Mouse (Mus musculus) small intestine, adult 10 weeks (tissue): ENCODE data around the gene Foxj2. TPM values are rescaled to one million over a fixed set of nuclear protein-coding genes. Genes with fewer than 3 reads are reported as not detected.

Source experiments
- polyA plus RNA-seq: library from polyadenylated mRNA; stranded (reverse); fragments of 350-450 nt; fragmentation: Illumina TruSeq; extraction: RNeasy Lipid Tissue Mini Kit (QIAGEN cat#74804); gene quantifications from one replicate; pipeline ENCODE4 v1.2.3, GENCODE M21; 2014; ENCODE audit warnings: low replicate concordance

The Foxj2 gene
- 9.9 TPM for polyA plus RNA-seq

GRCm38 (mm10) chr6:122819306-122820070, at the start of gene Foxj2:
Gene Foxj2, plus strand, starts transcription at chr6:122819914.

GRCm38 (mm10) chr6:122801301-122801800, 18.4 kb upstream of the Foxj2 start, which contains the start of gene Slc2a3:
Gene Slc2a3, minus strand, starts transcription at chr6:122801640.

GRCm38 (mm10) chr6:122855955-122856354, 36.2 kb downstream of the Foxj2 start, which contains the start of gene C3ar1:
Gene C3ar1, minus strand, starts transcription at chr6:122856161.

GRCm38 (mm10) chr6:122873871-122874719, 54.4 kb downstream of the Foxj2 start, which contains the start of gene Necap1:
Gene Necap1, plus strand, starts transcription at chr6:122874474.

Other genes with a start within 250 kb of the Foxj2 start
- 110 TPM for gene Apobec1, start 217.5 kb upstream of the Foxj2 start, polyA plus RNA-seq
- gene Gdf3, start 209.8 kb upstream of the Foxj2 start, polyA plus RNA-seq: 0.19 TPM
- not detected for gene Dppa3, start 193.5 kb upstream of the Foxj2 start, polyA plus RNA-seq
- not detected for gene Nanog, start 112.4 kb upstream of the Foxj2 start, polyA plus RNA-seq
- 1.1 TPM for gene Slc2a3, start 18.3 kb upstream of the Foxj2 start, polyA plus RNA-seq
- gene C3ar1, start 36.2 kb downstream of the Foxj2 start, polyA plus RNA-seq: 10.0 TPM
- 74.8 TPM for gene Necap1, start 54.6 kb downstream of the Foxj2 start, polyA plus RNA-seq
- gene Clec4a1, start 101.9 kb downstream of the Foxj2 start, polyA plus RNA-seq: 19.2 TPM
- gene Clec4a3, start 132.6 kb downstream of the Foxj2 start, polyA plus RNA-seq: 10.9 TPM
- gene Clec4a4, start 170.5 kb downstream of the Foxj2 start, polyA plus RNA-seq: 4.6 TPM
- 1.3 TPM for gene Clec4b1, start 230.0 kb downstream of the Foxj2 start, polyA plus RNA-seq